Mouse (Mus musculus) CH12.LX (cell line): ENCODE data around the gene Il2ra. TPM values are rescaled to one million over a fixed set of nuclear protein-coding genes. Genes with fewer than 3 reads are reported as not detected.

Experiments used
- DNase-seq: peaks from one replicate; pipeline ENCODE4 v3.0.0-alpha.2; 2013; ENCODE audit errors: extremely low read depth
- H3K27ac ChIP-seq: 2 replicates; pipeline ENCODE4 v1.5.1; 2012; ENCODE audit warnings: low read depth, mild to moderate bottlenecking, control low read depth, moderate library complexity; ENCODE audit not compliant: insufficient read depth
- H3K27me3 ChIP-seq: replicated peaks from 2 replicates; pipeline ENCODE3; 2012; ENCODE audit warnings: inconsistent platforms
- H3K36me3 ChIP-seq, 2 experiments: replicated peaks in 1 of 2; 2 replicates each; pipeline versions ENCODE3 to v1.6.1; 2012; ENCODE audit warnings: inconsistent platforms in 1 of 2, low read length in 1 of 2, mild to moderate bottlenecking in 1 of 2, mixed read lengths in 1 of 2, moderate library complexity in 1 of 2; ENCODE audit not compliant: control insufficient read depth in 1 of 2, insufficient read depth in 1 of 2
- H3K4me1 ChIP-seq, 2 experiments: 2 replicates each; pipeline ENCODE4 v1.6.1; 2012; ENCODE audit warnings: inconsistent platforms in 1 of 2, moderate library complexity in 1 of 2; ENCODE audit not compliant: insufficient read depth in 2 of 2, control insufficient read depth in 1 of 2
- H3K4me2 ChIP-seq: 2 replicates; pipeline ENCODE4 v1.6.1; 2012; ENCODE audit warnings: low read depth, mild to moderate bottlenecking, control low read depth; ENCODE audit not compliant: poor library complexity, insufficient read depth, severe bottlenecking
- H3K4me3 ChIP-seq, 3 experiments: fragments of 150-350 bp in 1 of 3; sonication (generic) in 1 of 3; replicated peaks in 1 of 3; 2 replicates each; pipeline versions ENCODE3 to v1.5.1; 2011 to 2012; ENCODE audit warnings: low read depth in 2 of 3, low read length in 2 of 3, mild to moderate bottlenecking in 2 of 3, moderate library complexity in 2 of 3, control low read depth in 1 of 3, improper control_type of control experiment in 1 of 3, inconsistent platforms in 1 of 3, mixed read lengths in 1 of 3; ENCODE audit not compliant: poor library complexity in 1 of 3
- H3K79me2 ChIP-seq: replicated peaks from 2 replicates; pipeline ENCODE4 v1.6.1; 2012; ENCODE audit warnings: mild to moderate bottlenecking, moderate library complexity; ENCODE audit not compliant: control insufficient read depth, poor library complexity, insufficient read depth, severe bottlenecking; ENCODE audit errors: extremely low read depth
- H3K9ac ChIP-seq: 2 replicates; pipeline ENCODE4 v1.6.1; 2012; ENCODE audit warnings: low read depth, mild to moderate bottlenecking, control low read depth, moderate library complexity; ENCODE audit not compliant: insufficient read depth
- H3K9me3 ChIP-seq: replicated peaks from 2 replicates; pipeline ENCODE3; 2012; ENCODE audit warnings: low read length, inconsistent platforms, mixed read lengths
- CHD1 ChIP-seq: IDR thresholded peaks from 2 replicates; pipeline ENCODE4 v1.6.1; 2012; ENCODE audit warnings: low read depth, low read length, improper control_type of control experiment, inconsistent platforms
- CHD2 ChIP-seq: IDR thresholded peaks from 2 replicates; pipeline ENCODE4 v1.6.1; 2011; ENCODE audit warnings: low read length, improper control_type of control experiment
- E2F4 ChIP-seq: IDR thresholded peaks from 2 replicates; pipeline ENCODE4 v1.6.1; 2011; ENCODE audit warnings: low read depth, low read length, improper control_type of control experiment; ENCODE audit not compliant: insufficient replicate concordance
- EP300 ChIP-seq: IDR thresholded peaks from 2 replicates; pipeline ENCODE4 v1.6.1; 2011; ENCODE audit warnings: low read length, improper control_type of control experiment
- ETS1 ChIP-seq: conservative IDR thresholded peaks from 2 replicates; pipeline ENCODE4 v1.6.1; 2012; ENCODE audit warnings: low read depth, mild to moderate bottlenecking, inconsistent platforms, low read length, improper control_type of control experiment, moderate library complexity
- IRF4 ChIP-seq: IDR thresholded peaks from 2 replicates; pipeline ENCODE4 v1.6.1; 2014; ENCODE audit warnings: low read depth, mild to moderate bottlenecking, inconsistent platforms, low read length, improper control_type of control experiment
- MAZ ChIP-seq: IDR thresholded peaks from 2 replicates; pipeline ENCODE4 v1.6.1; 2012; ENCODE audit warnings: low read depth, mild to moderate bottlenecking, inconsistent platforms, low read length, improper control_type of control experiment, moderate library complexity
- MXI1 ChIP-seq: IDR thresholded peaks from 2 replicates; pipeline ENCODE4 v1.6.1; 2011; ENCODE audit warnings: mild to moderate bottlenecking, low read depth, low read length, improper control_type of control experiment
- NRF1 ChIP-seq: IDR thresholded peaks from 2 replicates; pipeline ENCODE4 v1.6.1; 2014; ENCODE audit warnings: low read depth, mild to moderate bottlenecking, inconsistent platforms, low read length, improper control_type of control experiment, moderate library complexity
- RAD21 ChIP-seq: IDR thresholded peaks from 2 replicates; pipeline ENCODE4 v1.6.1; 2011; ENCODE audit warnings: low read depth, mild to moderate bottlenecking, low read length, improper control_type of control experiment, moderate library complexity
- SIN3A ChIP-seq: IDR thresholded peaks from 2 replicates; pipeline ENCODE4 v1.6.1; 2012; ENCODE audit warnings: low read length, improper control_type of control experiment, inconsistent platforms
- TBP ChIP-seq: conservative IDR thresholded peaks from 2 replicates; pipeline ENCODE4 v1.6.1; 2011; ENCODE audit warnings: low read depth, low read length, improper control_type of control experiment
- TCF12 ChIP-seq: IDR thresholded peaks from 2 replicates; pipeline ENCODE4 v1.6.1; 2014; ENCODE audit warnings: low read depth, mild to moderate bottlenecking, inconsistent platforms, low read length, improper control_type of control experiment
- ZKSCAN1 ChIP-seq: IDR thresholded peaks from 2 replicates; pipeline ENCODE4 v1.6.1; 2012; ENCODE audit warnings: low read depth, inconsistent platforms, low read length, improper control_type of control experiment, borderline replicate concordance
- dilution Hi-C: fragments of 300-500 bp; cut with MboI; formaldehyde crosslinking; loops from 2 replicates; pipeline ENCODE4 v1.14.3; 2020; ENCODE audit warnings: low sequenced_read_pairs; ENCODE audit not compliant: extremely low pct_unique_long_range_greater_than_20kb, extremely low pct_ligation_motif_present
- in situ Hi-C: fragments of 300-500 bp; cut with MboI; formaldehyde crosslinking; loops from 3 replicates; pipeline ENCODE4 v1.14.3; 2019; ENCODE audit warnings: low sequenced_read_pairs, low pct_ligation_motif_present, low pct_unique_long_range_greater_than_20kb, mixed read lengths
- polyA plus RNA-seq: library from polyadenylated mRNA; unstranded; fragments of >175 nt; gene quantifications from 2 replicates; pipeline ENCODE4 v1.2.1, GENCODE M21; 2012; ENCODE audit warnings: low read depth; ENCODE audit not compliant: insufficient read length
- total RNA-seq, 2 experiments: library from RNA; depleted of rRNA; stranded (reverse); fragments of 300-350 nt in 1 of 2; fragments of >200 nt in 1 of 2; gene quantifications; 2 replicates each; pipeline ENCODE4 v1.2.3; 2012 to 2014

The Il2ra gene
- total and polyA plus RNA-seq, 3 experiments, result 6.0 to 8.8 (median 6.3) TPM

GRCm38 (mm10) chr2:11602506-11603489, 39.8 kb upstream of the Il2ra start (continued):
- TF ChIP-seq CHD1, result no peak

- H3K9ac ChIP-seq, result peak within 1 kb of the TSS; percentile 87
- H3K4me2 ChIP-seq, result no peak within 1 kb of the TSS
- H3K9me3 ChIP-seq, result no peaks in the 10 kb centered on the region
- DNase-seq, result no peak
- H3K4me3 ChIP-seq, result peak within 1 kb of the TSS; percentile 77 to 98 (median 95)
- H3K27me3 ChIP-seq, result no peaks in the 10 kb centered on the region
- peaks cover 36% of the 10 kb centered on the region for H3K79me2 ChIP-seq
- peak within 1 kb of the TSS; percentile 21; the same call in 1 of the 2 replicates for H3K27ac ChIP-seq
- dilution Hi-C loops (no loop called here), in situ Hi-C loops (no loop called here)
- peaks cover 9 to 19% of the 10 kb centered on the region in 2 experiments for H3K36me3 ChIP-seq
- TF ChIP-seq MXI1 (no peak), CHD2 (no peak), SIN3A (no peak), IRF4 (no peak), MAZ (no peak)
- H3K4me1 ChIP-seq, result peaks cover 0 to 35% of the 10 kb centered on the region in 2 experiments; a peak in 2 of 4 replicates
Observed at GRCm38 (mm10) chr2:11604053-11604452, 38.6 kb upstream of the Il2ra start, which contains the start of gene Rbm17. Gene Rbm17, minus strand, starts transcription at chr2:11604153.

- DNase-seq, result peak; percentile 66
- dilution Hi-C loops, result no loop called here
- Histone ChIP-seq H3K36me3 (peaks cover 4 to 13% of the 10 kb centered on the region in 2 experiments), H3K27ac (no peak overlapping the region), H3K4me3 (no peak overlapping the region), H3K9ac (no peak overlapping the region), H3K27me3 (no peaks in the 10 kb centered on the region), H3K9me3 (no peaks in the 10 kb centered on the region), H3K79me2 (peaks cover 30% of the 10 kb centered on the region), H3K4me1 (peaks cover 0 to 29% of the 10 kb centered on the region in 2 experiments; a peak in 2 of 4 replicates), H3K4me2 (no peak overlapping the region)
- in situ Hi-C loops, result loop anchor here (5.0 kb wide), 2 partner anchors 37 to 82 kb away; partner anchors contain the start of gene Il2ra
- no peak for TF ChIP-seq EP300
- TF ChIP-seq RAD21, result no peak
- no peak for TF ChIP-seq E2F4
- TF ChIP-seq ETS1, result peak; percentile 38
- TF ChIP-seq ZKSCAN1, result no peak
- TF ChIP-seq TCF12, result peak; percentile 68; the same call in 1 of the 2 replicates
- no peak for TF ChIP-seq NRF1
- 0 out of 2 replicates have a peak, but pooled peaks have one; percentile 28 for TF ChIP-seq TBP
Observed at GRCm38 (mm10) chr2:11604911-11605310, 37.7 kb upstream of the Il2ra start.
